Mouse (Mus musculus) heart, adult 2 months (tissue): ENCODE results near the gene Myf6. TPM values are rescaled to one million over a fixed set of nuclear protein-coding genes. Genes with fewer than 3 reads are reported as not detected.

Experiments used
- DNase-seq, 2 experiments: peaks; one replicate each; pipeline ENCODE4 v3.0.0; 2021
- H3K27ac ChIP-seq: fragments of 200-600 bp; 2 replicates; pipeline ENCODE4 v1.8.1; 2022
- H3K27me3 ChIP-seq: fragments of 200-500 bp; 2 replicates; pipeline ENCODE4 v1.6.1; 2012; ENCODE audit warnings: mild to moderate bottlenecking, low read length, inconsistent platforms, mixed read lengths; ENCODE audit not compliant: control insufficient read depth, insufficient read depth
- H3K36me3 ChIP-seq: fragments of 200-500 bp; 2 replicates; pipeline ENCODE4 v1.6.1; 2012; ENCODE audit warnings: low read length, inconsistent platforms; ENCODE audit not compliant: control insufficient read depth, insufficient read depth
- H3K4me1 ChIP-seq: fragments of 200-500 bp; 2 replicates; pipeline ENCODE4 v1.6.1; 2011; ENCODE audit warnings: low read length; ENCODE audit not compliant: control insufficient read depth, insufficient read depth
- H3K4me3 ChIP-seq: fragments of 200-600 bp; 2 replicates; pipeline ENCODE4 v1.8.1; 2022
- H3K79me2 ChIP-seq: fragments of 200-500 bp; replicated peaks from 2 replicates; pipeline ENCODE4 v1.6.1; 2012; ENCODE audit warnings: mild to moderate bottlenecking, inconsistent platforms, low read length, moderate library complexity, mixed read lengths; ENCODE audit not compliant: control insufficient read depth, insufficient read depth
- H3K9ac ChIP-seq: fragments of 200-500 bp; 2 replicates; pipeline ENCODE4 v1.6.1; 2012; ENCODE audit warnings: low read depth, mild to moderate bottlenecking, control low read depth, inconsistent platforms, low read length, mixed read lengths
- CTCF ChIP-seq: fragments of 200-600 bp; IDR thresholded peaks from 2 replicates; pipeline ENCODE4 v1.8.1; 2022; ENCODE audit warnings: antibody characterized with exemption, mild to moderate bottlenecking, moderate library complexity
- EP300 ChIP-seq: fragments of 200-500 bp; IDR thresholded peaks from 2 replicates; pipeline ENCODE4 v1.6.1; 2011; ENCODE audit warnings: low read depth, low read length, control low read depth; ENCODE audit not compliant: insufficient read depth
- POLR2A ChIP-seq: fragments of 200-500 bp; IDR thresholded peaks from 2 replicates; pipeline ENCODE4 v1.6.1; 2011; ENCODE audit warnings: mild to moderate bottlenecking, low read depth, low read length, control low read depth; ENCODE audit not compliant: insufficient read depth
- WGBS: fragments of 180-500 bp; shearing (Covaris S2); methylation state at CpG from one replicate; pipeline ENCODE4 v1.1.7; 2018; 5-methylcytosine and 5-hydroxymethylcytosine counted together
- intact Hi-C: fragments of 180-260 bp; cut with DNase I; formaldehyde crosslinking; loops from one replicate; pipeline ENCODE4 v1.15.1; 2025
- long read RNA-seq: library from polyadenylated mRNA; stranded (forward); transcript quantifications from one replicate; pipeline ENCODE4 v2.0.0, GENCODE M21; 2021
- polyA plus RNA-seq: library from polyadenylated mRNA; depleted of rRNA; stranded (reverse); fragments of >200 nt; gene quantifications from 2 replicates; pipeline ENCODE4 v1.2.3, GENCODE M21; 2012; rRNA removed
- total RNA-seq, 2 experiments: library from RNA; stranded (reverse); gene quantifications; 2 replicates each; pipeline ENCODE4 v1.2.3; 2021

The Myf6 gene
- total RNA-seq (not detected), polyA plus RNA-seq (not detected in 2 replicates)
- long read RNA-seq, result 0 reads

DNA sequence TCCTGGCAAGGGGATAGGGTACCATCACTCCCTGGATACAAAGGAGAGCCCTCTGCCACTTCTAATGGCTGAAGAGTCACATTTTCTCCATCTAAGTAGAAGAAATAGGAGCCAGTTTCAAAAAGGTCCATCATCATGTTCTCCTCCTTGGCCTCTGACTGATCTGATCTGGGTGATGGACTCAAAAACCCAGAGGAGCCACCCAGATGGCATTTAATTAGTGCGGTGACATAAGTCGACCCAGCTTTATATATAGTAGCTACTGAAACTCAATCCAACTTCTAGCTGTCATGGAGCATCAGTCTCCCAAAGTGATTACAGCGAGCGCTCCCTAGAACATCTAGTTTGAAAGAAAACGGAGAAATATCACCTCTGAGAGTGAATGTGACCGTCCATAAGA lies at the start of gene Myf6:
Gene Myf6 (minus strand): TSS at position 170 of the 400 bp plus-strand sequence.
- Histone ChIP-seq H3K27ac (no peak within 1 kb of the TSS), H3K27me3 (no peaks in the 10 kb centered on the region), H3K4me3 (no peak within 1 kb of the TSS), H3K4me1 (no peaks in the 10 kb centered on the region), H3K36me3 (peaks cover 2% of the 10 kb centered on the region; the same call in 1 of the 2 replicates), H3K9ac (no peak within 1 kb of the TSS), H3K79me2 (no peaks in the 10 kb centered on the region)
- WGBS, result 89% methylated on average over 6 of the region's 6 CpGs
- intact Hi-C loops, result no loop called here
- TF ChIP-seq EP300, result no peak
- TF ChIP-seq CTCF, result no peak
- no peak for TF ChIP-seq POLR2A
- DNase-seq, result no peak

DNA sequence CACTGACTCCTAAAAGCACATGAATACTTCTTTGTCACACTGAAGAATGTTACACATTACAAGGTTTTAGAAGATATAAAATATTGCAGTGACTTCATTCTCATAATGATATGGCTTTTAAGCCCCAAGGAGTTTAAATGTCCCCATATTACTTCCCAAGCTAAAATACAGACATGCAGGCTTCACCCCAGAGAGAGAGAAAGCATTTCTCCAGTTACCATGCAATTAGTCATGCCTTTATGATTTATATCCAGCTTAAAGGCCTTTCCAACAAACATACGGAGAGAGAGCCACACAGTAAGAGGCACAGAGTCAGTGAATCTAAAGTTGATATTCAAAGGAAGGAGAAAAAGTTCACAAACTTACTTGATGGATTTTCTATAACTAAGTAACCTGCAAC lies 48.5 kb upstream of the Myf6 start:
- Histone ChIP-seq H3K27me3 (no peaks in the 10 kb centered on the region), H3K79me2 (no peaks in the 10 kb centered on the region), H3K4me1 (no peaks in the 10 kb centered on the region), H3K36me3 (no peaks in the 10 kb centered on the region), H3K4me3 (no peak overlapping the region), H3K9ac (no peak overlapping the region), H3K27ac (no peak overlapping the region)
- intact Hi-C loops, result no loop called here
- WGBS, result 62% methylated on average over 1 of the region's 1 CpGs
- TF ChIP-seq POLR2A, result no peak
- no peak for TF ChIP-seq EP300
- no peak for TF ChIP-seq CTCF
- DNase-seq, result no peak

GRCm38 (mm10) chr10:107528758-107529157 lies 34.2 kb upstream of the Myf6 start:
- H3K4me3 ChIP-seq, result no peak overlapping the region
- no peaks in the 10 kb centered on the region for H3K27me3 ChIP-seq
- 67% methylated on average over 1 of the region's 1 CpGs for WGBS
- intact Hi-C loops, result no loop called here
- H3K9ac ChIP-seq, result no peak overlapping the region
- TF ChIP-seq POLR2A, result no peak
- no peak for TF ChIP-seq CTCF
- TF ChIP-seq EP300, result no peak
- H3K79me2 ChIP-seq, result no peaks in the 10 kb centered on the region
- DNase-seq, result no peak
- no peaks in the 10 kb centered on the region for H3K4me1 ChIP-seq
- H3K27ac ChIP-seq, result no peak overlapping the region
- H3K36me3 ChIP-seq, result no peaks in the 10 kb centered on the region

GRCm38 (mm10) chr10:107519216-107519615 lies 24.7 kb upstream of the Myf6 start:
- H3K27ac ChIP-seq, result no peak overlapping the region
- H3K79me2 ChIP-seq, result no peaks in the 10 kb centered on the region
- DNase-seq, result no peak

DNA sequence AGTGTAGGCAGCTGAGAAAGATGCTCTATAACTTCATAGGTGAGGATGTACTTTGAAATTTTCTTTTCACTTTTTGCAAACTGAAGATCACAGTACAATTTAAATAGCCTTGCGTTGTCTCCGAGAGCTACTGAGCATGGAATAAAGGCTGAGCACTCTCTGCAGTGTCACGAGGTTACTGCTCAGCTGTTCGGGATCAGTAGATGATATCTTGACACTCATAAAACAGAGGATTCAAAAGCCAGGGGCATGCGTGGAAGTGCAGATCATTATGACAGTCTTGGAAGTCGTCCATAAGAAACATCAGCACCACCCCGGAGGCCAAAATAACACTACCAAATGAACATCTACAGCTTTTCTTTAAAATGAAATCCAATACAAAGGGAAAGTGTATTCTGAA lies 22.1 kb upstream of the Myf6 start:
- intact Hi-C loops, result no loop called here

More at GRCm38 (mm10) chr10:107519216-107519615, 24.7 kb upstream of the Myf6 start:
- intact Hi-C loops, result no loop called here
- WGBS, result 60% methylated on average over 5 of the region's 5 CpGs
- no peak overlapping the region for H3K9ac ChIP-seq
- no peaks in the 10 kb centered on the region for H3K36me3 ChIP-seq
- H3K27me3 ChIP-seq, result no peaks in the 10 kb centered on the region
- TF ChIP-seq CTCF (no peak), POLR2A (no peak), EP300 (no peak)
- no peaks in the 10 kb centered on the region for H3K4me1 ChIP-seq
- H3K4me3 ChIP-seq, result no peak overlapping the region

DNA sequence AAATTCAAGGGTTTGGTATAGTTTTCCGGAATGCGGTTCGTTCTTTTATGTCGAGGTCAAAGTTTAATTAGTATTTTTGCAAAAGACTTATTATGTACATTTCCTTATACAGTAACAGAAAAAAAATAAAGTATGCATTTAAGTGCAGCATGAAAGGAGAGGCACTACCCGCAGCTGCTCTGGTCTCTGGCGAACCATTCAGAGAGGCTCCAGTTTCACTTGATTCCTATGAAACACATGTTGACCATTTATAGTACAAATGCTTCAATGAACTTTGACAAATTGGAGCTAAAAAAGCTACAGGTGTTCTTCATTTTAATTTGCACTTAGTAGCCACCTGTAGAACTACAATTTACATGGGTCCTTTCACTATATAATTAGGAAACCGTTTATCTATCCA lies 20.2 kb upstream of the Myf6 start:
- Histone ChIP-seq H3K79me2 (no peaks in the 10 kb centered on the region), H3K36me3 (no peaks in the 10 kb centered on the region), H3K27me3 (no peaks in the 10 kb centered on the region), H3K27ac (no peak overlapping the region), H3K9ac (no peak overlapping the region), H3K4me1 (no peaks in the 10 kb centered on the region), H3K4me3 (no peak overlapping the region)
- WGBS, result 85% methylated on average over 7 of the region's 7 CpGs
- no peak for DNase-seq
- intact Hi-C loops, result no loop called here
- TF ChIP-seq EP300 (no peak), CTCF (no peak), POLR2A (no peak)

More for the DNA sequence above, 22.1 kb upstream of the Myf6 start:
- TF ChIP-seq EP300 (no peak), POLR2A (no peak), CTCF (no peak)
- 49% methylated on average over 7 of the region's 7 CpGs for WGBS
- H3K27me3 ChIP-seq, result no peaks in the 10 kb centered on the region
- no peaks in the 10 kb centered on the region for H3K4me1 ChIP-seq
- no peak overlapping the region for H3K9ac ChIP-seq
- no peaks in the 10 kb centered on the region for H3K79me2 ChIP-seq
- no peak overlapping the region for H3K27ac ChIP-seq
- H3K36me3 ChIP-seq, result no peaks in the 10 kb centered on the region
- H3K4me3 ChIP-seq, result no peak overlapping the region
- DNase-seq, result no peak
